Mouse (Mus musculus) CD4-positive, CD25-positive, alpha-beta regulatory T cell, adult 2 months (primary cell): ENCODE results near the gene Bsdc1.

Source experiments
- DNase-seq: peaks from one replicate; pipeline ENCODE4 v3.0.0-alpha.2; 2012; ENCODE audit warnings: low read depth, low spot score

Bsdc1 gene

DNA sequence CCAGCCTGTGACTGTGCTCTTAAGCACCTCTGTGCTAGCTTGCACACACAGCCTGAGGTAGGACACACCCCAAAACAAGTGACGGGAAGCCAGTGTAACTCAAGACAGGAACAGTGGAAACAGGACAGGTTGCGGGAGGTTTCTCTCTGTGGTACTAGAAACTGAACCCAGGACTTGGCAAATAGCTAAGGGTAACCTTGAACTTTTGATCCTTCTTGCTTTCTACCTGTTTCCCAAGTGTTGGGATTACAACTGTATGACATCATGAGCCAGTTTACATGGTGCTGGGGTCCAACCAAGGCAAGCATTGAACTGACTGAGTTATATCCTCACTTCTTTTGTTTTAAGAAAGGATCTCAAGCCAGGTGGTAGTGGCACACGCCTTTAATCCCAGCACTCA, 18.5 kb downstream of the Bsdc1 start:
- no peak for DNase-seq

DNA sequence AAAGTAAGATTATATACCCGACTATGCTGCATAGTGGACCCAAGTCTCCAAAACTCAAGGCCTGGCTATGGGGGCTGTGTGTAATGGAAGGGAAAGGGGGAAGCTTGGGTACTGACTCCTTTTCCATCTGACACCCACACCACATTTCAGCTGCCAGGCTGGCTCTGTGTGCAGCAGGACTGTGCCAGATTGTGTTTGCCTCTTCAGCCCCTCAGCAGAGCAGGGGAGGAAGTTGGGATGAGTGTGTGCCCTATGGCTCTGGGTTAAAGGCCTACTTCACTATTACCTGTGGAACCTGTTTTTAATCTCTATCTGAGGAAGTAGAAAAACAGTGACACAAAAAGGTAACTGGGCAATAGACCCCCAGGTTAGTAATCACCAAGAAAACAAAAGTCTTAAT, 19.7 kb downstream of the Bsdc1 start:
- DNase-seq: no peak

DNA sequence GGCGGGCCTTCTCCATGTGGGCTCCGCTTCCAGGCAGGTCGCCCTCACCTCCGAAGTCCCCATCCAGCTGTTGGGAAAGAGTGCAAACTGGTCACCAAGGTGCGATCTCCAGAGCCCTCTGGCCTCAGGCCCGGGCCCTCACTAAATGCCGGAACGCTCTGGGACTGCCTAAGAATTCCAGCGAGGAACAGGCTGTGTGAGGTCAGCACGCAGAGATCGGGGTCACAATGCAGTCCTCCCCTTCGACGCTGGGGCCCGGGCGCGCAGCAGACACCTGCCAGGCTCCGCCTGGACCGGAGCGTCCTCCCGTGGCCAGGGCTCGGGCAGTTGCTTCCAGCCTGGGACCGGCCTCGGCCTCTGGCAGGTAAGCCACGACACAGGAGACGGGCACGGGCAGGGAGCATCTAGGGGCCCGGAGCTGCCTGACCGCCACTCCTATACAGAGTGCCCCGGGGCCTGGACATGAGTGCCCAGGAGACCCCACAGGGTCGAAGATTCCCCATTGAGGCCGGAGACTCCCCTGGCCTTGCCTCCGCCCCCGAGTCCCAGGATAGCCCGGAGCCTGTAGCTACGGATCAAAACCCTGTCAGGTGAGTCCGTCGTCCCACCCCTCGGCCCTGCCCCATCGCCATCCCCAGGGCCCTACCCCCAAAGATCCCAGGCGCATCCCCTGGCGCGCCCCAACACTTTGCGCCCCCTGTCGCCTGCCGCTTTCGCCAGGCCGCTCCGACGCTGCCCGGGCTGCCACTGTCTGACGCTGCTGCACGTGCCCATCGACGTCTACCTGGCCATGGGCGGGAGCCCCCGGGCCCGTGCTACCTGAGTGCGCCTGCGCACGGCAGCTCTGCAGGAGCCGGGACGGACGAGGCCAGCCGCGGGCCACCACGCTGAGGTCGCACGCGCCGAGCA, 29.8 kb downstream of the Bsdc1 start, which contains the start of the genes Tssk3 and Fam229a:
Tssk3 (minus strand) TSS at position 51 of the 909 bp plus-strand sequence.
Fam229a (plus strand) TSS at position 219 of the 909 bp plus-strand sequence.
- peak; percentile 53 for DNase-seq

DNA sequence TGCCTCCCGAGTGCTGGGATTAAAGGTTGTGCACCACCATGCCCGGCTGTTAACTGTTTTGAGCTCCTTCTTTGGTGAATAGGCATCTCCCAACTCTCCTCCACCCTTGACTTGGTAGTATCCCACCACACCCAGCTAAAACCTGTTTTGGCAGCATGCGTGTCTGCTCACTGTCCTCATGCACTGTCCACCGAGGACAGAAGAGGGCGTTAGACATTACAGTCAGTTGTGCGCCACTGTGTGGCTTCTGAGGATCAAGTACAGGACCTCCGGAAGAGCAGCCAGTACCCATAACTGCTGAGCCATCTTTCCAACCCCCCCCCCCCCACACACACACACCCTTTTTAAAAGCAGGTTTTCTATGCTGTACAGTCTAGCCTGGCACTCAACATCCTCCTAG, 33.3 kb downstream of the Bsdc1 start:
- peak; percentile 23 for DNase-seq

DNA sequence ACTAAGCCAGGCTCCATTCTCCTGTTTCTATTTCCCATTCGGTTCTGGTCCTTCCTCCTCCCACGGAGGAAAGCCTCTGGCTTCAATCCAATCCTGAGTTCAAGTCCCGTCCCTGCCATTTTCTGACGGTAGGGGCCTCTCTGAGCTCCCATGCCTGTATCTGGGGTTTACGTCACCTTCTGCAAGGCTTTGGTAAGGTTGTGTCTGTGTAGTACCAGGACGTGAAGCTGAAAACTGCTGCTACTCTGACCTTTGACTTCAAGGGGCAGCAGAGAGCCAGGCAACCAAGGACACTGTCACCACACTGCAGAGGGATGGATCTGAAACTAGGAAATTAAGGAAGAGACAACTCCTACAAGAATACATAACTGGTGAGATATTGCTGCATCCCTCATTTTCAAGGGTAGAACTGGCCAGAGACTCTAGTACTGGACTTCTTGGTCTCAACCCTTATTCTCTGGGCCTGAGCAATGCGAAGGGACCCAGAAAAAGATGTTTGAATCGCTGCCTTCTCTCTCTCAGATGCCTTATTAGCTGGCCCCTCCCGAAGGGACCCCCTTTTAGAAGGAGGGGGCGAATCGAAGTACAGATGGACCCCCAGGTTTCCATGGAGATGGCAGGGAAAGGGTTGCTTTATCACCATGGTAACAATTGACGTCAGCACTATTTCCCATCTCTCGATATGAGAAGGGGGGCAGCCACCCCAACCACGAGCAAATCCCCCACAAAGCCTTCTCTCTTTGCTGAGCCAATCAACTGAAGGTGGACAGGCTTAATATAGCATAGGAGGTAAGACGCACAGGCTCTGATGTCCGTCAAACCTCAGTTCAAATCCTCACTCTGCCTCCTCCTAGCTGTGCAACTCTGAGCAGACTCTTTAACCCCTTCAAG, 34.5 kb downstream of the Bsdc1 start:
- DNase-seq: peak; percentile 52

DNA sequence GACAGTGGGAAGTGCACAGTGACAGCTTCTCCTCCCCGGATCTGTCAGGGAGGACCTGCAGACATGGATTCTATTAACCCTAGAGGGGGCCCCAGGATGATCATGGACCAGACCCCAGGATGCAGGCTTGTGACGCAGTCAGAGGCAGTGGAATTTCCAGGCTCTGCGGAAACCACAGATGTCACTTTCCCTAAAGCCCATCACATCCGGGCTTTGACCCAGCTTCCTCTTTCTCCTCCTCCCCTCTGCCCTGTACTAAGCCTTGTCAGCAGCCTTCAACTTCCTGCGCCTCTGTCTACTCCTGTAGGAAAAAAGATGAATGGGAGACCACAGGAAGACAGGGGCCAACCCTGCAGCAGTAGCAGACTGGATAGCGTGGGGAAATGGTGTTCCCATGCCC, 35.2 kb downstream of the Bsdc1 start:
- DNase-seq: peak; percentile 57

DNA sequence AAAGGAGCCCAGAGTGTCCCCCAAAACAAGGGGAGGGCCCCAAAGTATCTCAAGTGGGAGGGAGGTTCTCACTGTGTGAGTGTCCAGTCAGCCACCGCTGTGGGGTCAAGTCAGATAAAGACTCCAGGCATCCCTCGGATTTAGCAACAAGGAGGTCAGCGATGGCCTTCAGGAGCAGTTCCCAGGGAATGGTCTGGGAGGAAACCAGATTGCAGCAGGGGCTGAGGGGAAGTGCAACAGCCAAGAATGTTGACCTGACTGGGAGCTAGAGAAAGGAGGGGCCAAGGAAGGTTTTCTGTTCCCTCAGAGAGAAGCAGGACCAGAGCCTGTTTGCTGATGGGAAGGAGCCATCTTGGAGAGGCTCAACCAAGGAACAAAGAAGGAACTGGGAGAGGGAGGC, 37.6 kb downstream of the Bsdc1 start:
- no peak for DNase-seq

DNA sequence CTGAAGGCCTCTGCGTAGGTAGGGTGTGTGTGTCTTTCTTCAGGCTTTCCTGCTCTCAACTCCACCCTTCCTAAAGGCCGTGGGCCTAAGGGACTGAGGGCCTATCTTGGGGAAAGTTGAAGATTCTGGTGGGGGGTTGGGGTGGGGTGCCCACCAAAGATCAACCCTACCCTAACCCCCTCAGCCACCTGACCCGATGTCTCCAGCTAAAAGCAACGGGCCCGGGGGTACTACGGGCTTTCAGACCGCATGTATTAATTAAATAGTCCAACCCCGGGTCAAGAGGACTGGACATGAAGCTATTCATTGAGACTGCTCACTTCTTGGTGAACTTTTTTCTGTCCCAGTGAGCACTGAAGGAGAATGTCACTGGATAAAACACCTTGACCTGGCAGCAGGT, 38.6 kb downstream of the Bsdc1 start:
- DNase-seq: no peak

DNA sequence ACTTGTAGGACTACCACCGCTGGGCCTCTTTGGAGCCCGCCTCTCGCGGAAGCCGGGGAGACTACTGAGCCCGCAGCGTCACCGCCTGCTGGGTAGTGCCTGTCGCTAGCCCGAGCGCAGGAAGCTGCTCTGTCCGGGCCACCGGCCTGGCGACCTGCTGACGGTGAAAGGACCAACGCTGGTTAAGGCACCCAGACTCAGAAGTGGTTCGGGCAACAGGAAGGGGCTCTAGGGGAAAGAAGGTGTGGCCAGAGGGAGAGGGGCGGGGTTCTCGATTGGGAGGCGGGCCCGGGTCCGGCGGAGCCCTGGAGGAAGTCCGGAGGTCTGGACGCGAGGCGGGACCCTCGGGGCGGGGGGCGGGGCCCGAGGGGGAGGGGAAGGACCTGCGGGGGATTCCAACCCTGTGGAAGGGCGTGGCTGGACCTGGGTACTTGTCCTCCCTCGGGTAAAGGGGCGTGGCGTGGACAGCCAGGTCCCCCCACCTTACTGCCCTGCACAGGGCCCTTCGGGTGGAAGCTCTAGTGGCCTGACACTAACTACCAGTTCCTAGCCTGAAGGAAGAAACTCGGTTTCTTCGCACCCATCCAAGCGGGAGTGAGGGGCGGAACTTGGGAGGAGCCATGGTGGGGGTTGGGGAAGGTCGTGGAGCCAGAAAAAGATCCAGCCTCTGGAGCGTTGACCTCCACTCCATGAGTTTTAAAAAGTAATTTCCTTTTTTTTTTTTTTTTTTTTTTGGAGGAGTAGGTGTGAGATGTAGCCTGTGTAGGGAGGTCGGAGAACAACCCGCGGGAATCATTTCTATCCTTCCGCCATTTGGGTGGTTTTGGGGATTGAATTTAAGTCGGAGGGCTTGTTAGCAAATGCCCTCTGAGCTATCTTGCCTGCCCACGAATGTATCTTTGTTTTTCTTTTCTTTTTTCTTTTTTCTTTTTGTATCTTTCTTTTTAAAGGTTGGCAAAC, 39.5 kb downstream of the Bsdc1 start:
- DNase-seq: peak; percentile 79

DNA sequence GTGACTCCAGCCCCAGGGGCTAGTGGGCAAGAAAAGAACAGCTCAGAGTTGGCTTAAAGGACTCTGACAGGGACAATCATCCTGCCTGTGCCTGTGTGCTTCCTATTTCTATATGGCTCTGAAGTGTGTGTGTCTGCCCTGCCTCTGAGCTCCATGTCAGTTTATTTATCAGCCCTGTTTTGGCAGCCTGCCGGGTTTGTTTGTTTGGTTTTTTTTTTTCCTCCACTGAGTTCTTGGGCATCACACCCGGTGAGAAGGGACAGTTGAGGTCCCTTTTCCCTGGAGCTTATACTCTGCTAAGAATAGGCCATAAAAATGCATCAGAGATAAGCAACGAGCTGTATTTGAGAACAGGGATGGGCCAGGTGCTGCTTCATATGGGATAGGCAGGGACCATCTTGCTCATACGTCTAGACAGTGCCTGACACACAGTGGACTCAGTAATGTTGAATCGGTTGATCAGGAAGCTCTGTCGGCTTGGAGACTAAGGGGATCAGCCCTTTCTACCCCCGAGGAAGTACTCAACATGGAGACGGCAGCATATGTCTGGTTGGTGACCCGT, 41.0 kb downstream of the Bsdc1 start:
- DNase-seq: no peak

DNA sequence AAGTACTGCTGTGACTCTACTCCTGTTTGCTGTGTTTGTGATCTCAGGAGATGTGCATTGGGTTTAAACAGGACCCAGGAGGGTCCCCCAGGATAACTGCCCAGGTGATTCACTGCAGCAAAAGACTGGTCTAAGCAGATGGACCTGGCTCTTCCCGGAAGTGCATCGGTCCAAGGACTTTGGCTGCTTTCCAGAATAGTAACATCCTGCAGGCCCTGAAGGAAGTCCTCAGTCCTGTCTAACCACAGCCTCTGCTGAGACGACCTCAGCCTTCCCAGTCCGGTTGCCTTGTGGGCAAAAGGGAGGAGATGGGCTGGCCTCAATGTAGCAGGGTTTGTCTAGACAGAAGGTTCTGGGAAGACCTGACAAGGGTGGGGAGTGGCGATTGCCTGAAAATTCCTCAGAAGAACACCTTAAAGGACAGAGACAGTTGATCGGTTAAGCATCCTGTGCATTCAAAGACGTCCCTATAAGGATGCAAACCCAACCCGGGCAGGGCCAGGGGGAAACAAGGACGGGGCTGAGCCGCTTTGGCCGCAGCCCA, 41.6 kb downstream of the Bsdc1 start:
- DNase-seq: no peak

DNA sequence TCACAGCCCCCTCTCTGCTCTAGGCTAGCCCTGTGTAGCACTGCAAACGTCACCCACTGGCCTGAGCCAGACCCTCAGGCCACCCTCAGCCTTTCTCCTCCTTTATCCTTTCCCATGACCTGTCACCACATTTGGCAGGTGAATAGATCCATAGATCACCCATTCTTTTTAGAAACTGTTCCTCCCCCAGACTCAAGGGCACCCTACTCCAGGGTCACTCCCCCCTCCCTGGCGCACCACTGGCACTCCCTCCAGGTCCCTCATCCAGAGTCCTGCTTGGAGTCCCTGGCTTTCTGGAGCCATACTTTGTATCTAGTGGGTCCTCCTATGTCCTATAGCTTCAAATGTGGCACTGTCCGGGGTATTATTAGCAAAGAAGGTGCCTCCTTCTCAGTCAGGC, 44.1 kb downstream of the Bsdc1 start:
- DNase-seq: no peak

DNA sequence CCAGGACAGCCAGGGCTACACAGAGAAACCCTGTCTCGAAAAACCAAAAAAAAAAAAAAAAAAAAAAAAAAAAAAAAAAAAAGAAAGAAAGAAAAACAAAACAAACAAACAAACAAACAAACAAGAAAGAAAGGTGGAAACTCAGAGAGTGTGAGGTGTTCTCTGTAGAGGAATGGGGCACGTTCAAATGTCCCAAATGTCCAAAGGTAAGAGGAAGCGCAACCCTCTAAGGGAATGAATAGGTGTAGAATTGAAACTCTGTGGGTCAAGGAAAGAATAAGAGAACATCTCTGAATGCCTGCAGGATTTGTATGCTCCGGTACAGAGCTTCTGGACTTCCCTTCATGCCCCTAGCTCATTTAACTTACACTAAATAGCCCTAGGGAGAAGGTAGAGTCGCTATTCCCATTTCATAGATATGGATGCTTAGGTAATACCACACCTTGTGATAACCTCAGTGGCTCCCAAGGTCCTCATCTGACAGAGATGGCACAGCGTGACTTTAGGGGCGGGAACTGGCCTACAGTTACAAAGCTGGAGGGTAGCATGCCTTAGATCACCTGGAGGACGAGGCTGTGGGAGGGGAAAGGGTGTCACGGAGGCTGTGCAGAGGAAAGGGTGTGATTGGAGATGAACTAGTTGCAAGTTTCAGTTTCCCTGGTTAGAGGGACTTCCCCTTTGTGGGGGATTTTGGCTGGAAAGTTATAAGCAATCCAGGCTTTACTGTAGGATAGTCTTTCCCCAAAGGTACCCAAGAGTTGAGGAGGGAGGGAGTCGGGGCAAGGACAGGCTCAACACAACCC, 46.3 kb downstream of the Bsdc1 start:
- DNase-seq: peak; percentile 64

DNA sequence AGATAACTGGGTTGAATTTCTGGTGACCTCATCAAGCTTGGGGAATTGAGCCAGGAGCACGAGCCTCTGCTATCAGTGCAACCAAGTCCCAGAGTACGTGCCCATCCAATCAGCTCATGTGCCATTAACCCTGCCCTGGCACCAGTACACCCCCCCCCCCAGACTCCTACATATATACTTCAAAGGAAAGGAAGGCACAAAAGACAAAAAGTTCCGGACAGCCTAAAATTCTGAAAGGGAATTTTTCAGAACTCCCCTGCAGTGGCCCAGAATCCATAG, 46.8 kb downstream of the Bsdc1 start:
- DNase-seq: no peak

DNA sequence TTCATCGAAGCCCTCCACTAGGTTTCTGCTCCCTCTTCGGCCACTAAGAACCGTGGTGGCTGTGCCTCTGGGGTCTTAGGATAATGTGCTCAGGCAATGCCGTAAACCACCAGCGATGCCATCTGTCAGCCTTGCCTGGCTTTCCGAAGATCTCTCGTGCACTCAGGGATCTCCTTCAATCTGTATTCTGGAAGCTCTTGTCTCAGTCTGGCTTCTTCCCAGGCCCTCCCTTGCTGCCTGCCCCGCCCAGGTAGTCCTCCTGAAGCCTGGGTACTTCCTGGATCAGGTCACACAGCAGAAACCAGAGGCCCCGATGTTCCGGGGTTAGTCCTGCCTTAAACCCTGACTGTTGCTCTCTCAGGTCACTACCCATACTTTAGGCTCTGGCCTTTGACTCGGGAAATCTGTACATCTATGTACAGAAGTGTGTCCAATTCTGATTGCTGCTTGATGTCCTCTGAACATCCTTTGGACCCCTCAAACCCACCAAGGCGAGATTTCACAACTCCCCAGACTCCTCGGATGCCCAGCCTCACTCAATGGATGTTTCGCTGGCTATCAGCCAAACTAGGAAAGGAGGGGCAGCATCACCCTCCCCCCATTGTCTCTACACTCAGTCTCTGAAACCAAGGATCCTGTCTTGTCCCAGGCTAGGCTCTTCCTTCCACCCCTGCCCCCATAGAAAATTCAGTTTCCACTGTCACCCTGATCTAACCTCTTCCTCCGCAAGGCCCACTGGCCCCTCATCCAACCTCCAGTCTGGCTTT, 47.6 kb downstream of the Bsdc1 start:
- no peak for DNase-seq

DNA sequence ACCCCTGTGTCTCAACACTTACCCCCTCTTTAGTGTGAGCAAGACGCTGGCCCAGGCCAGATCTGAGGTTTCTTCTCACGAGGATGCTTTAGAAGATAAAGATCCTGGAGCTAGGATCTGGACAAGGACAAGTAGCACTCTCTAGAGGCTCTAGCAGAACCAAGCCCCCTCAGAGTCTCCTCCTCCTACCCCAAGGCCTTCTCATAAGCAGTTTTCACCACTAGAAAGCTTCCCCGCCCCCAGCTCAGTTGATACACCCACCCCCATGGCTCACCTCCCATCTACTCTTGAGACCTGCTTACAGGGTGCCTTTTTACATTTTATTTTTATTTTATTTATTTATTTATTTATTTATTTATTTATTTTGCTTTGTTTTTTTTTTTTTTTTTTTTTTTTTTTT, 48.3 kb downstream of the Bsdc1 start:
- no peak for DNase-seq

DNA sequence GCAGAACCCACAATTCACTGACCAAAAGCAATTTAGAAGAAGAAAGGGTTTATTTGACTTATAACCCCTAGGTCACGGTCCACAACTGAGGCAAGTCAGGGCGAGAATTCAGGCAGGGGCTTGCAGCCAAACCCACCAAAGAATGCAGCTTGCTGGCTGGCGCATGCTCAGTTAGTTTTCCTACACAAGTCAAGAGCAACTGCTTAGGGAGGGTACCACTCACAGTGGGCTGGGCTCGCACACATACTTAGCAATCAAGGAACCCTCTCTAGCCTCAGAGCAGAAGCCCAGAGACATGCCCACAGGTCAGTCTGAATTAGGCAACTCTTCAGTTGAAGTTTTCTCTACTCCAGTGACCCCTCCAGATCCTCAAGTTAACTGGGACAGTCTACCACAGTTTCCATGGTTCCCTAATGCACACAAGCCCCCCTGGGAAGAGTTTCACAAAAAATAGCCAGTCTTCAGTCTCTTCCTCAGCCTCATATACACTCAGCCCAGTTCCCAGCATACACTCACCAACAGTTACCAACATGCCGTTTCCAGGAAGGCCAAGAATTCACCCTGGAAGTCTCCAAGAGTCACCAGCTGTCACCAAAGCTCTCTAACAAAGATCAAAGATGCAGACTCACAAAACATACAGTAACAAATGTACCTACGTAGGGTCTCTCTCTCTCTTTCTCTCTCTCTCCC, 49.5 kb downstream of the Bsdc1 start:
- no peak for DNase-seq

DNA sequence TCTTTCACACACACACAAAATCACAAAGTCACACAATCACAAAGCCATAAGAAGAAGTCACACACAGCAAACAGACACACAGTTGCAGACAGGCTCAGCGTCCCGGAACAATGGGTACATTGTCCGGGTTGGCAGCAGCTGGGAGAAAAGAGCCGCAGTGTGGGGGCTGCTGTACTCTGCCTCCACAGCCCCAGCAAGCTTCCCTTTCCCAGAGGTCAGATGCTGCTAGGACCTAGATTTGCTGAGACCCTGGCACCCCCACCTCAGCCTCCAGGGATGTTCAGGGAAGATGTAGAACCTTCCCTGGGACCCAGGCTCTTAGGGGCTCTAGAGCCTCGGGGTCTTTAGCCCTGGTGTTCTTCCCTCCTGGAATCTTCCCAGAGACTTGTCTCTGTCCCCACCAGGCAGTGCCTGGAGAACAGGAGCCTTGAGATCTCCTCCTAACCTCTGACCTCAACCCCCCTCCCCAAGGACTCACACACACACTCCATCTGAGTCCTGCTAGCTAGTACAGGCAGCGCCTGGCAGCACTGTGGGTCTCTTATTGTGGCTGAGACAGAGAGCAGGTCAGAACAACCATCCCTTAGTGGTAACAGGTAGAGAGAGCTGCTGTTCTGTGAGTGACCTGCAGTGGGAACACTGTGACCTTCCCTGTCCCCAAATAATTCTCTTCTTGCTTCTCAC, 50.2 kb downstream of the Bsdc1 start:
- DNase-seq: no peak
